8 mouse cellular contexts compared by ENCODE assay signal in genomic region chr1:52596982-52597646, GRCm38 (mm10). TPM values are rescaled to one million over a fixed set of nuclear protein-coding genes. Genes with fewer than 3 reads are reported as not detected.
DNase-seq lines count a peak whose midpoint lies in the region; ATAC-seq and TF ChIP-seq lines count a peak whose summit lies in the region.

No protein-coding gene starts in this region.

- peaks cover 13% of the 10 kb centered on the region for H3K4me1 ChIP-seq in kidney, embryonic 15.5 days

- DNase-seq in kidney, adult 8-10 months = no peak
- DNase-seq in cerebellum, adult 11 months = peak; percentile 50
- DNase-seq in frontal cortex, postnatal 10 days (ENCODE audit: low spot score in 2 of 2) = peak; percentile 39
- DNase-seq in layer of hippocampus, adult 2 months (ENCODE audit: low spot score in 2 of 2) = peak; percentile 61 to 68
- DNase-seq in telencephalon, adult 2 months (ENCODE audit: low read depth, low spot score) = peak; percentile 60
- no peak for DNase-seq in natural killer cell, adult 2 months (ENCODE audit: low spot score in 2 of 2)

- no peaks in the 10 kb centered on the region for H3K9me3 ChIP-seq in kidney, embryonic 15.5 days (replicated peaks)

- no peaks in the 10 kb centered on the region for H3K36me3 ChIP-seq in kidney, embryonic 15.5 days

- ATAC-seq in kidney, embryonic 15.5 days (replicated peaks; ENCODE audit: low FRiP score) = peak; percentile 88
- peak; percentile 73 for ATAC-seq in megakaryocyte-erythroid progenitor cell, adult 5-6 weeks (replicated peaks; ENCODE audit: low FRiP score, low TSS enrichment, poor library complexity, severe bottlenecking)

- peak overlapping the region; percentile 16; the same call in 1 of the 2 replicates for H3K4me2 ChIP-seq in kidney, embryonic 15.5 days

- TF ChIP-seq CTCF in layer of hippocampus, adult 2 months (conservative IDR thresholded peaks at IDR 0.05) = no peak

- H3K4me3 ChIP-seq in kidney, embryonic 15.5 days (replicated peaks) = no peak overlapping the region
- H3K4me3 ChIP-seq in layer of hippocampus, adult 2 months = peak overlapping the region; percentile 26

- WGBS in kidney, embryonic 15.5 days = 55% methylated on average over 11 of the region's 11 CpGs

- H3K27me3 ChIP-seq in kidney, embryonic 15.5 days = no peaks in the 10 kb centered on the region

- H3K9ac ChIP-seq in kidney, embryonic 15.5 days = no peak overlapping the region

- H3K27ac ChIP-seq in kidney, embryonic 15.5 days = peak overlapping the region; percentile 63
- peak overlapping the region; percentile 28; the same call in 1 of the 2 replicates for H3K27ac ChIP-seq in layer of hippocampus, adult 2 months

RNA-seq across cellular contexts. Expression of gene Nemp2, which starts 33.4 kb away (rescaled TPM):
- polyA plus RNA-seq in kidney, embryonic 15.5 days (2015; fragmentation: Nextera tagmentation; extraction: Ambion mirVana) = 10.0 and 11.3 TPM in 2 replicates
- total RNA-seq in layer of hippocampus, adult 2 months (2021) = 1 to 10 TPM; 4.7 to 5.1 TPM
- 8.1 and 10.6 TPM in 2 replicates for total RNA-seq in megakaryocyte-erythroid progenitor cell, adult 5-6 weeks (2014; fragmentation: Nextera tagmentation)
- 4.3 and 4.8 TPM in 2 replicates for total RNA-seq in megakaryocyte-erythroid progenitor cell, adult 5-6 weeks (2017)

Comparison
In these comparisons a context has a peak if more than half of its experiments do, and no peak if none do; other contexts are left out.
1. DNase-seq: peak in cerebellum, adult 11 months (single experiment), frontal cortex, postnatal 10 days (2 of 2), layer of hippocampus, adult 2 months (2 of 2) and telencephalon, adult 2 months (single experiment); none in kidney, adult 8-10 months (0 of 2) and natural killer cell, adult 2 months (0 of 2).